Mouse (Mus musculus) stomach, embryonic 16.5 days (tissue): ENCODE measurements at regions not wholly inside any gene's neighbourhood (a gene's known extent, or its start where the extent isn't known, plus 50 kb on each side); places are given as distances from the start of the nearest gene placed in this dataset.

Source experiments
- ATAC-seq: fragments of 200-750 bp; cut with Nextera tagmentation; 2 replicates; pipeline ENCODE4 v1.8.0; 2017; ENCODE audit warnings: moderate number of reproducible peaks, moderate TSS enrichment; ENCODE audit not compliant: insufficient read depth, low FRiP score
- H3K27ac ChIP-seq: fragments of 300-500 bp; sonication (generic); 2 replicates; pipeline ENCODE4 v1.5.1; 2014; ENCODE audit warnings: low read length
- H3K27me3 ChIP-seq: fragments of 300-500 bp; sonication (generic); 2 replicates; pipeline ENCODE4 v1.6.1; 2014; ENCODE audit warnings: low read length, control low read depth, mixed read lengths; ENCODE audit not compliant: control insufficient read depth, insufficient read depth
- H3K36me3 ChIP-seq: fragments of 300-500 bp; sonication (generic); 2 replicates; pipeline ENCODE4 v1.6.1; 2014; ENCODE audit warnings: low read length; ENCODE audit not compliant: control insufficient read depth, insufficient read depth
- H3K4me1 ChIP-seq: fragments of 300-500 bp; sonication (generic); 2 replicates; pipeline ENCODE4 v1.6.1; 2014; ENCODE audit warnings: low read length, control low read depth, mixed read lengths; ENCODE audit not compliant: control insufficient read depth, insufficient read depth
- H3K4me2 ChIP-seq: fragments of 300-500 bp; sonication (generic); 2 replicates; pipeline ENCODE4 v1.6.1; 2014; ENCODE audit warnings: low read depth, low read length, mixed read lengths
- H3K4me3 ChIP-seq: fragments of 300-500 bp; sonication (generic); replicated peaks from 2 replicates; pipeline ENCODE4 v1.5.1; 2014; ENCODE audit warnings: mild to moderate bottlenecking, low read length
- H3K9ac ChIP-seq: fragments of 300-500 bp; sonication (generic); 2 replicates; pipeline ENCODE4 v1.6.1; 2014; ENCODE audit warnings: low read length
- H3K9me3 ChIP-seq: fragments of 300-500 bp; sonication (generic); replicated peaks from 2 replicates; pipeline ENCODE4 v1.6.1; 2016; ENCODE audit warnings: low read length, control low read depth; ENCODE audit not compliant: control insufficient read depth
- WGBS: fragments of 180-500 bp; shearing (Covaris S2); extraction: QIAGEN DNeasy Blood & Tissue Kit; methylation state at CpG from one replicate; pipeline ENCODE4 v1.1.7; 2014; 5-methylcytosine and 5-hydroxymethylcytosine counted together

DNA sequence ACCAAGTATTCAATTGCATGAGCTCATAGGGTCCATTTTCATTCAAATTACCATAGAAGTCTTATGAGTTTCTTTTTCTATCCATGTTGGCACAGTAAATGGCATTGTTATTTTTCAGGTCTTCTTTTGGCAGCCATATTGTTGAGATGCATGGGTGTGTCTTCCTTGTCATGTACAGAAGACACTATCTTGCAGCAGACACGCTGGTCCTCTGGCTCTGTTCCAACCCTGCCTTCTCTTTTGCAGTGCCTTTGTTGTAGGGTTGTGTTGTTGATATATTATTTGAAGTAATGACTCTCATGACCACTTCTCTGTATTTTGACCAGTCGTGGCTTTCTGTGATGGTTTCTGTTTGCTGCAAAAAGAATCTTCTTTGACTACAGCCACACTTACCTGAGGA lies 274.4 kb upstream of the Camk1g start:
- Histone ChIP-seq H3K36me3 (no peaks in the 10 kb centered on the region), H3K4me1 (no peaks in the 10 kb centered on the region), H3K9me3 (no peaks in the 10 kb centered on the region), H3K4me3 (no peak overlapping the region), H3K27ac (no peak overlapping the region), H3K27me3 (no peaks in the 10 kb centered on the region), H3K4me2 (no peak overlapping the region), H3K9ac (no peak overlapping the region)
- 83% methylated on average over 2 of the region's 2 CpGs for WGBS
- no peak for ATAC-seq

DNA sequence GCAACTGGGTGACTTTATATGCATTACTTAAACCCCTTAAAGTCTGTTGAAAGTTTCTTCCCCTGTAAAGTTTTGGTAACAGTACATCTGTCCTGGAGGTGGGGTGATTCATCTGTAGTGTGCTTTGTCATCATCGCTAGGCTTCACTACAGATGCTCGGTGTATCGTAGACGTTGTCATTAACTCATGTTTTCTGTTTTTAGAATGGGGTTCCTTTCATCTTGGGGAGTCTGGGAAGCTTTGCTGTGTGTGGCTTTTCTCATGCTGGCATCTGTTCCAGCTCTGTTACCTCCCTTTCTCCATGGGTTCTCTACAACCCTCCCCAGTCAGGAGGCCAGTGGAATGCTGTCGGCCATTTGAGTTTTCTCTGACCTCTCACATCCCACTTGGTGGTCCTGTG lies 266.4 kb upstream of the Camk1g start:
- WGBS, result 57% methylated on average over 5 of the region's 5 CpGs
- H3K9me3 ChIP-seq, result no peaks in the 10 kb centered on the region
- no peak for ATAC-seq

DNA sequence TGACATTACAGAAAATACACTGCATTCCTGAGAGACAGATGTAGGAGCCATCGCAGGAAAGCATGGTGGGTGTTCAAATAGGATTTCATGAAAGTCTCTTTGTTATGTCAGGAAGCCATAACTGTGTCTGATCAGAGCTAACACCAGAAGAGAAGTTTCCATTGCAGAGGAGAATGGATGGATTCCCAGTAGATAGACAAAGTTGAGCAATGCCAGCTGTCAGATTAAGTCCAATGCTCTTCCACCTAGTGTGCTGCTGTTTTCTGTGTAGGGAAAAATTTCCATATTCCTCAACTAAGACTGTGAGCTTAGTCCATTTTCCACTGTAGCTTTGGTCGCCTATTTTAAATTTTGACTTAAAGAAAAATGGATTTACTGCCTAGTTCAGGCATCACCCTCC lies 262.0 kb upstream of the Camk1g start:
- WGBS, result 67% methylated on average over 2 of the region's 2 CpGs
- Histone ChIP-seq H3K27me3 (no peaks in the 10 kb centered on the region), H3K4me3 (no peak overlapping the region), H3K4me1 (no peaks in the 10 kb centered on the region), H3K27ac (no peak overlapping the region), H3K4me2 (no peak overlapping the region), H3K9me3 (no peaks in the 10 kb centered on the region), H3K36me3 (no peaks in the 10 kb centered on the region), H3K9ac (no peak overlapping the region)
- no peak for ATAC-seq

More for the DNA sequence above, 266.4 kb upstream of the Camk1g start:
- Histone ChIP-seq H3K4me1 (no peaks in the 10 kb centered on the region), H3K36me3 (no peaks in the 10 kb centered on the region), H3K27ac (no peak overlapping the region), H3K4me2 (no peak overlapping the region), H3K9ac (no peak overlapping the region), H3K4me3 (no peak overlapping the region), H3K27me3 (no peaks in the 10 kb centered on the region)

DNA sequence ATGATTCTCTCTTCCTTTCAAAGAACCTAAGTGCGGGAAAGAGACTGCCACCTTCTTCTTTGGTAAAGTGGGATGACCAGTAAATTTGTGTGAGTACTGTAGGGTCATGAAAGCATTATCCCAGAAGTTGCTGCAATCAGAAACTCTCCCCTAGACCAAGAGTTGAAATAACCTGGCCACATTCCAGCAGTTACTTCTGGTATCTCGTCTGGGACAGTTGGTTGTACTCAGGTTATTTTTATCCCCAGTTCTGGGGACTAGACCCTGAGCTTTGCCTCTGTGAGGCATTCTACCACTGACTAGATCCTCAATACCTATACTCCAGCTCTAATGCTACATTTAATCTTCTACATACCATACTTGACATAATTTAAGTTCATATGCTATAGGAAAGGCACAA lies 259.8 kb upstream of the Camk1g start:
- Histone ChIP-seq H3K27me3 (no peaks in the 10 kb centered on the region), H3K4me2 (no peak overlapping the region), H3K4me3 (no peak overlapping the region), H3K27ac (no peak overlapping the region), H3K36me3 (no peaks in the 10 kb centered on the region), H3K4me1 (no peaks in the 10 kb centered on the region), H3K9me3 (no peaks in the 10 kb centered on the region), H3K9ac (no peak overlapping the region)
- WGBS, result 51% methylated on average over 2 of the region's 2 CpGs
- ATAC-seq, result no peak

DNA sequence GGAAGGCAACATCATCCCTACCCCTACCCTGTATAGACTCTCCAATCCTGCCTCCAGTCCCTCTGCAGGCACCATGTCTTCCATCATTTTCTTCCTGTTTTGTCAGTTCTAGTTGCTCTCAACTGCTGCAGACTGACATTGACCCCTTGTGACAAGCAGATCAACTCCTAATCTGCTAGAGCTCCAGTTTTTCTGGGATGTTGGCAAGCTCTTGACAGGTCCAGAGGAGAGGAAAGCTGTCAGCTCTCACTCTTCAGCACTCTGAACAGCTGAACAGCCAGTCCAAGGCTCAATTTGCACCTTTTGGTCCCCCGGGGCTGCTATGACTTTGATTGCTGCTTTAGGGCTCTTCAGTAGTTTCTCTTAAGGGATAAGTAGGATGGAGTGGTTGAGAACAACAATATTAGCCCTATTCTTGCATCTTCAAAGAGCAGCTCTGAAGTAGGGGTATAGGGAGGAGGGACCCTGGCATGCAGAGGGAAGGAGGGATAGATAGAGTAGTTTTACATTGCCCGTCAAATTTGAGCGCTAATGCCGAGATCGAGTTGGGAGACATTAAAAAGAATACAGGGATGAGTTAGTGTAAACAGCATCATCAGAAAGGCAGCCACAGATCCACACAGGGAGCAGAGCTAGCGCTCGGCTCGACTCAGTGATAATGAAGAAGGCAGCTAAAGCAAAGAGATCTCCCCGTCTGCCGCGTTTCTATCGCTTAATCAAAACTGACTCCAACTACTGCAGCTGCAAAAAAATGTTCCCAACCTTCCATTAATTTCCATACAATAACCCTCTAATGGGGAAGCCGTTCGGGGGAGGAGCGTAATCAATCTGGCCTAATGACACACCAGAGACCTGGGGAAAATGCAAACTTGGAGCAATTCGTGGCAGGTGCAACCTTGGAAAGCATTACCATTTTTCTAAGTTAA lies 257.1 kb upstream of the Camk1g start:
- no peak for ATAC-seq
- H3K36me3 ChIP-seq, result no peaks in the 10 kb centered on the region
- no peaks in the 10 kb centered on the region for H3K4me1 ChIP-seq
- no peak overlapping the region for H3K4me2 ChIP-seq
- no peak overlapping the region for H3K27ac ChIP-seq
- H3K27me3 ChIP-seq, result no peaks in the 10 kb centered on the region
- 39% methylated on average over 16 of the region's 16 CpGs for WGBS
- no peaks in the 10 kb centered on the region for H3K9me3 ChIP-seq
- H3K9ac ChIP-seq, result no peak overlapping the region
- H3K4me3 ChIP-seq, result no peak overlapping the region

DNA sequence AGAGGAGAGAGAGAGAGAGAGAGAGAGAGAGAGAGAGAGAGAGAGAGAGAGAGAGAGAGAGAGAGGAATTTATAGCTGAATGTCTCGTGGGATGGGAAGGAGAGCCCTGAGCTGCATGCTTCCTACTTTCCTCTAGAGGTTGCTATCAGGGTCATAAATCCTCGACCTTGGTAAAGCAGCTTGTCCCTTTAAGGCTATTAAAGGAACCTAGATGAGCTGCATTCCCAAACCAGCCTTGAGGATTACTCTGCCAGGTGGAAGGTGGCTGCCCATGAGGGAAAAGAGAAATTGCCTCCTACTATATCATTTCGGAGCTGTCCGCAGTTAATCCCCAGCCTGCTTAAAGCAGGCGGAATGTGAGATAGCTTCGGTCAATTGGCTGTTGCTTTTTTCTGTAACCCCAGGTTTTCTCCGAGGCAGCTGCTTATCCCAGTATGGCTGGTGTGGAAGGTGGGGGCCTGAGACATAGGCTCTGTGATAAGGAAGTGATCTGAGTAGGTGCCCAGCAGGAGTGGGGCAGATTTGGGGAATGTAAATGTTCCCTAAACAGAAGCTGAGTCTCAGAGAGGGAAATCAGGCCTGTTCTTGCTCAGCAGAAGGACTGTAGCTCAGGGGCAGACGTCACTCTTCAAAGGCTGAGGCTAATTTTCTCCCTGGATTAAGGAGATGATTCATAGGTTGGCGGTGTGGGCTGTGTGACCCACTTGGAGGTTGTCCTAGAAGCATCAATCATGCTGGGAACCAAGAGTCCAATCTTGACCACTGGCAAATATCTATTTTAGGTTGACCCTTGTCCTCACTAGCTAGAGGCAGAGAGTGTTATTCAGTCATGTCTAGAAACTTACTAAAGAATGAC lies 255.2 kb upstream of the Camk1g start:
- Histone ChIP-seq H3K4me3 (no peak overlapping the region), H3K4me1 (no peaks in the 10 kb centered on the region), H3K27me3 (no peaks in the 10 kb centered on the region), H3K4me2 (no peak overlapping the region), H3K27ac (no peak overlapping the region), H3K36me3 (no peaks in the 10 kb centered on the region), H3K9ac (no peak overlapping the region), H3K9me3 (no peaks in the 10 kb centered on the region)
- no peak for ATAC-seq
- WGBS, result 18% methylated on average over 9 of the region's 9 CpGs

DNA sequence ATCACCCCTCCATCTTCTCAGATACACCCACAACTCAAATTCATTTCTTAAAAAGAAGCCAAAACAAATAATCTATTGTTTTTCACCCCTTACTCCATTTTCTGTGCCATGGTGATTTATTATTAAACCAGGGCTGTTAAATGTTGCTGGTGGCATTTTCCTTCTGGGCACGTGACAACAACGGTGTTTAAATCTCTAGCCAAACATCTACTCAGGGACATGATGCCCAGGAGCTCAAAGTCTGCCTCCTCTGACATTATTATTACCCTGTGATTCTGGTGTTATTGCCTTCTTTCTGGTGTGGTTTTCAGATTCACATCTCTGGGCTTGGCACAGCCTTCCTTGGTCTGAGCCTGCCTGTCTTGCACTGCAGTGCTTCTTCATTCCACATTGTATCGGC lies 253.5 kb upstream of the Camk1g start:
- Histone ChIP-seq H3K9me3 (no peaks in the 10 kb centered on the region), H3K9ac (no peak overlapping the region), H3K4me1 (no peaks in the 10 kb centered on the region), H3K27ac (no peak overlapping the region), H3K27me3 (no peaks in the 10 kb centered on the region), H3K4me3 (no peak overlapping the region), H3K4me2 (no peak overlapping the region), H3K36me3 (no peaks in the 10 kb centered on the region)
- 78% methylated on average over 3 of the region's 3 CpGs for WGBS
- ATAC-seq, result no peak

DNA sequence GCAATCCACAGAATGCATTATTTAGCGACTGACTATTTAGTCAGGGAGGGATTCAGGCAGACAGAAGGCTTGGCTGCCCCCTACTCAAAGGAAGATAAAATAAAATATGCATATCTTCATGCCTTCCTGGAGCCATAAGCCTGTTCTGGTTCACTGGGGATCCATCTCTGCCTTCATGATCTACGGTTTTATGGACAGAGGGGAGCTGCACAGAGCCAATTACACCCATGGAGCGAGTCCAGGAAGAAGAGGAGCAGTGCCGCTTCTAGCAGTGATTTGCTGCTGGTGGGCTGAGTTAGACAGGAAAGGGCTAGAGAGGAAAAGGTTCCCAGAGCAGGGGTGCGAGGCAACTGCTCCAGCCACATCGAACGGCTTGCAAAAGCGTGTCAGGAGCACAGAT lies 248.2 kb upstream of the Camk1g start:
- no peak overlapping the region for H3K4me2 ChIP-seq
- H3K27me3 ChIP-seq, result no peaks in the 10 kb centered on the region
- ATAC-seq, result no peak
- H3K36me3 ChIP-seq, result no peaks in the 10 kb centered on the region
- no peaks in the 10 kb centered on the region for H3K4me1 ChIP-seq
- H3K9me3 ChIP-seq, result no peaks in the 10 kb centered on the region
- WGBS, result 74% methylated on average over 8 of the region's 8 CpGs
- no peak overlapping the region for H3K4me3 ChIP-seq
- H3K9ac ChIP-seq, result no peak overlapping the region
- H3K27ac ChIP-seq, result no peak overlapping the region

DNA sequence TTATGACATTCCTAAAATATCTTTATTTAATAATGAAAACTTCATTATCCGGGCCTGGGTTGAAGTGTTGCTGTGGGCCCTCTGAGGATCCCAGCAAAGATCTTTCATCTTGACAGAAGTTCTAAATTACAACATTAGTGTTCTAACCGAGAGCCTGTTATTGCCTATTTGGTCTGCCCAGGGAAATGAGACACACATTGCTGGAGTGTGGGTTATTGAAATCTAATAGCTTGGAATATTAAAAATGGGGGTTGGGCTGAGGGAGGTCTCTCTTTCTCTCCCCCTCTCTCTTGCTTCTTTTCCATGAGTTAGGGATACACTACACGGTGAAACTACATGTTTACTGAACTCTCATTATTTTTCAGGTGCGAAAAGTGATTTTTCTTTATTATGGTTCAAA lies 240.4 kb upstream of the Camk1g start:
- ATAC-seq, result no peak
- Histone ChIP-seq H3K4me3 (no peak overlapping the region), H3K27me3 (no peaks in the 10 kb centered on the region), H3K27ac (no peak overlapping the region), H3K4me2 (no peak overlapping the region), H3K36me3 (no peaks in the 10 kb centered on the region), H3K4me1 (no peaks in the 10 kb centered on the region), H3K9ac (no peak overlapping the region), H3K9me3 (no peaks in the 10 kb centered on the region)
- WGBS, result 60% methylated on average over 4 of the region's 4 CpGs
